ENCODE assay signal across 10 mouse cellular contexts in the genomic region with DNA sequence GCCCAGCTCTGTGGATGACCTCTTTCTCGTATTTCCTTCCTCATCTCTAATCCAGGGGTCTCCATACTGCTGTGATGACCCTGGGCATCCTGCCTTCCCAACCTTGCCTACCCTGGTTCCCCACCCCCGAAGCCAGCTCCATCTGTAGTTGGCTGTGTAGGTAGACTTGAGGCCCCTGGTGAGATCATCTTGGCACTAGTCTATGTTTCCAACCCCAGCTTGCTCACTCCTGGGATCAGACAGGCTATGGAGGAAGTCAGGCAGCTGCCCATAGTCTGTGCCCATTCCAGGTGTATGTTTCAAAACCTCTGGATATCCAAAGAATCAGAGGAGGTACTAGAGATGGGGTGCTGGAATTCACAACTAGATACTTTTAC. TPM values are rescaled to one million over a fixed set of nuclear protein-coding genes. Genes with fewer than 3 reads are reported as not detected.
A peak's percentile ranks its signal among the peaks of the same experiment; 100 is the strongest.
DNase-seq lines count a peak whose midpoint lies in the region; ATAC-seq and TF ChIP-seq lines count a peak whose summit lies in the region.
"Had no signal": no experiment of that assay in that cellular context is flagged by ENCODE, and none has a peak within 500 bp of the region (broad histone marks: within the 10 kb centered on the region; RNA-seq: fewer than 3 reads in every experiment).

No protein-coding gene starts in this region.

- H3K27me3 ChIP-seq in heart, embryonic 13.5 days (replicated peaks): no peaks in the 10 kb centered on the region
- H3K27me3 ChIP-seq in lung, embryonic 15.5 days: no peaks in the 10 kb centered on the region
- no peaks in the 10 kb centered on the region for H3K27me3 ChIP-seq in intestine, postnatal 0 days (replicated peaks; ENCODE audit: control insufficient read depth, insufficient read depth, low read length)
- H3K27me3 ChIP-seq in small intestine, adult 2 months (ENCODE audit: control insufficient read depth, insufficient read depth, low read length): no peaks in the 10 kb centered on the region
- H3K27me3 ChIP-seq in midbrain, embryonic 10.5 days (ENCODE audit: low read depth, poor library complexity, severe bottlenecking): no peaks in the 10 kb centered on the region
- H3K27me3 ChIP-seq: midbrain, embryonic 15.5 days had no signal

- H3K36me3 ChIP-seq in heart, embryonic 13.5 days: peaks cover 10% of the 10 kb centered on the region; the same call in 1 of the 2 replicates
- H3K36me3 ChIP-seq in lung, embryonic 15.5 days: no peaks in the 10 kb centered on the region
- no peaks in the 10 kb centered on the region for H3K36me3 ChIP-seq in intestine, postnatal 0 days (ENCODE audit: control insufficient read depth, insufficient read depth)
- H3K36me3 ChIP-seq in small intestine, adult 2 months (ENCODE audit: control insufficient read depth, insufficient read depth, low read length): no peaks in the 10 kb centered on the region
- no peaks in the 10 kb centered on the region for H3K36me3 ChIP-seq in midbrain, embryonic 10.5 days
- H3K36me3 ChIP-seq: midbrain, embryonic 15.5 days had no signal

- DNase-seq in heart, adult 11 months: no peak
- DNase-seq in lung, postnatal 4 days: no peak
- no peak for DNase-seq in ovary, adult 18-20 months (ENCODE audit: low spot score)
- no peak for DNase-seq in midbrain, embryonic 10.5 days (ENCODE audit: low spot score)
- DNase-seq: thymus, postnatal 25 days had no signal

- peak overlapping the region; percentile 88 for H3K27ac ChIP-seq in heart, embryonic 13.5 days (replicated peaks)
- H3K27ac ChIP-seq in lung, embryonic 15.5 days: peak overlapping the region; percentile 88
- H3K27ac ChIP-seq in intestine, postnatal 0 days (ENCODE audit: low read depth, low read length): 0 out of 2 replicates have a peak overlapping the region, but pooled peaks have one; percentile 15
- H3K27ac ChIP-seq in small intestine, adult 2 months (ENCODE audit: insufficient read depth, low read depth, low read length): peak overlapping the region; percentile 65
- H3K27ac ChIP-seq in midbrain, embryonic 10.5 days (replicated peaks): no peak overlapping the region
- H3K27ac ChIP-seq: midbrain, embryonic 15.5 days had no signal

- peak; percentile 12; the same call in 1 of the 2 replicates for ATAC-seq in heart, embryonic 13.5 days (ENCODE audit: extremely low read depth, insufficient number of reproducible peaks, low FRiP score, low TSS enrichment)
- ATAC-seq in lung, embryonic 15.5 days (ENCODE audit: borderline replicate concordance, extremely low read depth, low FRiP score, low TSS enrichment): peak; percentile 50
- ATAC-seq in intestine, postnatal 0 days: no peak

- no peaks in the 10 kb centered on the region for H3K9me3 ChIP-seq in heart, embryonic 13.5 days
- H3K9me3 ChIP-seq in lung, embryonic 15.5 days: no peaks in the 10 kb centered on the region
- H3K9me3 ChIP-seq in intestine, postnatal 0 days (ENCODE audit: control insufficient read depth): no peaks in the 10 kb centered on the region
- no peaks in the 10 kb centered on the region for H3K9me3 ChIP-seq in midbrain, embryonic 10.5 days (replicated peaks)
- H3K9me3 ChIP-seq: midbrain, embryonic 15.5 days had no signal

- TF ChIP-seq POLR2A in small intestine, adult 2 months (IDR thresholded peaks at IDR 0.05; ENCODE audit: low read depth, low read length): no peak

- peak overlapping the region; percentile 71 for H3K9ac ChIP-seq in heart, embryonic 13.5 days
- H3K9ac ChIP-seq in lung, embryonic 15.5 days: no peak overlapping the region
- H3K9ac ChIP-seq in intestine, postnatal 0 days (ENCODE audit: low read depth, low read length): no peak overlapping the region
- H3K9ac ChIP-seq: midbrain, embryonic 15.5 days had no signal

- no peak for TF ChIP-seq CTCF in intestine, postnatal 0 days (IDR thresholded peaks at IDR 0.05; ENCODE audit: low read depth)
- no peak for TF ChIP-seq CTCF in small intestine, adult 2 months (IDR thresholded peaks at IDR 0.05; ENCODE audit: extremely low read depth, insufficient read length, insufficient replicate concordance, low read depth, low read length)

- 0 out of 2 replicates have a peak overlapping the region, but pooled peaks have one; percentile 25 for H3K4me3 ChIP-seq in heart, embryonic 13.5 days
- H3K4me3 ChIP-seq in lung, embryonic 15.5 days: peak overlapping the region; percentile 16; the same call in 1 of the 2 replicates
- H3K4me3 ChIP-seq in intestine, postnatal 0 days (ENCODE audit: low read depth, low read length): no peak overlapping the region
- H3K4me3 ChIP-seq in small intestine, adult 2 months (ENCODE audit: low read depth, low read length): no peak overlapping the region
- H3K4me3 ChIP-seq in midbrain, embryonic 10.5 days: no peak overlapping the region
- H3K4me3 ChIP-seq: midbrain, embryonic 15.5 days had no signal

- WGBS in heart, embryonic 13.5 days: 22% methylated on average over 2 of the region's 2 CpGs
- 29% methylated on average over 2 of the region's 2 CpGs for WGBS in lung, embryonic 15.5 days
- WGBS in intestine, postnatal 0 days: 54% methylated on average over 2 of the region's 2 CpGs
- WGBS in small intestine, adult 2 months: 28% methylated on average over 2 of the region's 2 CpGs
- WGBS in midbrain, embryonic 10.5 days: 73% methylated on average over 2 of the region's 2 CpGs

- H3K4me2 ChIP-seq in heart, embryonic 13.5 days: peak overlapping the region; percentile 65
- peak overlapping the region; percentile 68 for H3K4me2 ChIP-seq in lung, embryonic 15.5 days
- no peak overlapping the region for H3K4me2 ChIP-seq in intestine, postnatal 0 days (replicated peaks; ENCODE audit: low read depth)
- H3K4me2 ChIP-seq: midbrain, embryonic 15.5 days had no signal

- peaks cover 32% of the 10 kb centered on the region for H3K4me1 ChIP-seq in heart, embryonic 13.5 days
- H3K4me1 ChIP-seq in lung, embryonic 15.5 days: peaks cover 34% of the 10 kb centered on the region
- peaks cover 6% of the 10 kb centered on the region; the same call in 1 of the 2 replicates for H3K4me1 ChIP-seq in intestine, postnatal 0 days (replicated peaks; ENCODE audit: control insufficient read depth, insufficient read depth, low read length)
- H3K4me1 ChIP-seq in small intestine, adult 2 months (ENCODE audit: control insufficient read depth, insufficient read depth, insufficient read length, low read length): peaks cover 14% of the 10 kb centered on the region
- peaks cover 20% of the 10 kb centered on the region for H3K4me1 ChIP-seq in midbrain, embryonic 10.5 days
- H3K4me1 ChIP-seq: midbrain, embryonic 15.5 days had no signal

RNA-seq across cellular contexts. Expression of gene Sardh, which starts 0.7 kb away (rescaled TPM):
- 17.3 and 18.2 TPM in 2 replicates for polyA plus RNA-seq in heart, embryonic 13.5 days (2015; fragmentation: Nextera tagmentation; extraction: Ambion mirVana)
- polyA plus RNA-seq in lung, embryonic 15.5 days (2015; fragmentation: Nextera tagmentation; extraction: Ambion mirVana): 25.6 and 27.9 TPM in 2 replicates
- 3.1 and 3.2 TPM in 2 replicates for polyA plus RNA-seq in intestine, postnatal 0 days (2015; fragmentation: Nextera tagmentation; extraction: Ambion mirVana)
- polyA plus RNA-seq in small intestine, adult 2 months (2012; rRNA removed): 9.3 and 13.1 TPM in 2 replicates
- 1.0 and 3.7 TPM in 2 replicates for polyA plus RNA-seq in midbrain, embryonic 10.5 days (2016; fragmentation: Nextera tagmentation; extraction: Ambion mirVana)

Comparison
In these comparisons a context has a peak if more than half of its experiments do, and no peak if none do; other contexts are left out.
1. H3K4me3 ChIP-seq: peak in heart, embryonic 13.5 days (single experiment) and lung, embryonic 15.5 days (single experiment); none in intestine, postnatal 0 days (single experiment), small intestine, adult 2 months (single experiment) and midbrain, embryonic 10.5 days (single experiment).